Mouse (Mus musculus): ENCODE measurements around the gene Fam210b.

Gene Fam210b

DNA sequence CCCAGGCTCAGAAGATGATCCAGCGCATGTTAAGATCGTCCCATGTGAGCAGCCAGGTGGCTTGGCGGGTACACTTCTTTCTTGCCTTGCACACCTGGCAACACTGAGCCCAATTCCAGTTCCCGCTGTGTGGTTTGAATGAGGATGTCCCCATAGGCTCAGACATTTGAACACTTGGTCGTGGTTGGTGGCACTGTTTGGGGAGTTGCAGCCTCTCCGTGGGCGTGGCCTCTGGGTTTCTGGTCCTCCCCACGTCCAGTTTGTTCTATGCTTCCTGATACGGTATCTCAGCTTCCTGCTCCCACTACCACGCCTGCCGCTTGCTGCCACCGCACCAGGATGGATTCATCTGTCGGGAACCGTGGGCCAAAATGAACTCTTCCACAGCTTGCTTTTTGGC, 4.4 kb downstream of the Fam210b start:
- DNase-seq (ENCODE audit: low read depth, low spot score), result no peak

DNA sequence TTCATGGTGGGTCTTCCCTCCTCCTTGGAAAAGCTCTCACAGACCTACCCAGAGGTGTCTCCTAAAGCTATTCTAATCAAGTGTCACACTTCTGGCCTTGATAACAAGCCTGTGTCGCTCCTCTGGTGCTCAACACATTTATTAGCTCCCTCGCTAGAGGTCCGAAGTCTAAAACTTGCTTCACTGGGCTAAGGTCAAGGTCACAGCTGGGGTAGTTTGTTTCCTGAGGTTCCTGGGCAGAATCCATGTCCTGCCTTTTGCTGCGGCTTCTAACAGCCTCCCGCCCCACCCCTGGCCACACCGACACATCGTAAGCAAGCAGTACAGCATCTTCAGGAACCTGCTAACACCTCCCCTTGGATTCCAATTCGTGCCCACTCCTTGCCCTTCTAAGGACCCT, 5.4 kb downstream of the Fam210b start:
- no peak for DNase-seq (ENCODE audit: low read depth, low spot score)

DNA sequence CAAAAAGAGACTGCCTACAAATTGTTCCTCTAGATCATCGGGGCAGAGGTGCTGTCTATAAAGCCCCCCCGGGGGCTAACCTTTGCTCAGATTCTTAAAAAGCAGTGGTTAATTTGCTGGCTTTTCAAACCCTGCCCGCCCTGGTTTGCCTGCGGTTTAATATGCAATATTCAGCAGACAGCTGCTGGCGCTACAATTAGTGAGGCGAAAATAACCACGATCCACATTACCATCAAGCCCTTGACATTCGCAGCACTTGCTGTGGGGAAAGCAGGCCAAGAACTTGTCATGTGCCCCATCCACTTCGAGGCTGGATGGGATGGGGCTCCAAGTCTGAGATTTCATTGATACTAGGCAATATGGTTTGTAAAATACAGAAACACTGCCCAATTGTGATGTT, 7.9 kb downstream of the Fam210b start:
- no peak for DNase-seq (ENCODE audit: low read depth, low spot score)

DNA sequence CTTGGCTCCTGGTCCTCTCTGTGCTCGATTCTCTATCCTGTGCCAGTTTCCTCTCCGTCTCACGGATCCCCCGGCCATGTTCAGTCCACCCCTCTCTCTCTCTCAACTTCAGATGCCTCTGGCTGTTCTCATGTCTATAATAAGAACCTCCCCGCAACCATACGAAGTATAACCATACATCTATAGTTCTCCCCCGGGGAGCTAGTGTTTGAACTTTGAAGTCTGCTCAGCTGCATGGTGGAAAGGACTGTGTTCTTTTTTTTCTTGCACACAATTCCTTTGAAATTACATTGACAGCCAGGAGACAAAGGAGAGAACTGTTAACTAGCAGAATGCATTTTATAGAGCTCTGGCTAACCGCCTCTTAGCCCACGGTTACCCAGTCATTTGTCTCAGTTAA, 9.4 kb downstream of the Fam210b start:
- DNase-seq (ENCODE audit: low read depth, low spot score), result no peak

DNA sequence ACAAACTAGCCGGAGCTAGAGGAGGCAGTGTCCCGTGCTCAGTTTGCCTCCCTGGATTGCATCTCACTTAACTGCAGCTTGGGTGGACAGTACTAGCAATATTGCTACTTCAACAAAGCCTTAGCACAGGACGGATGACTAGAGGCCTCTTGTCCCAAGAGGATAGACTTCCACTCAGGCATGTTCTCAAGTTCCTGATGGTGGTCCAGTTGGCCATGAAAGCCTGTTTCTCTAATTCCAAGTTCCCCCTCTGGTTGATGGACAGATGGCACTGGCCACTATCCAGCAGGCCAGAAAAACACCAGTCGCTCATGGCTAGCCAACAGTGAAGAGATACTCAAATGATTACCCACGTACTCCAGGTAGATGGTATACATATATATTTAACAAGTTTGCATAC, 10.5 kb downstream of the Fam210b start:
- DNase-seq (ENCODE audit: low read depth, low spot score), result no peak

DNA sequence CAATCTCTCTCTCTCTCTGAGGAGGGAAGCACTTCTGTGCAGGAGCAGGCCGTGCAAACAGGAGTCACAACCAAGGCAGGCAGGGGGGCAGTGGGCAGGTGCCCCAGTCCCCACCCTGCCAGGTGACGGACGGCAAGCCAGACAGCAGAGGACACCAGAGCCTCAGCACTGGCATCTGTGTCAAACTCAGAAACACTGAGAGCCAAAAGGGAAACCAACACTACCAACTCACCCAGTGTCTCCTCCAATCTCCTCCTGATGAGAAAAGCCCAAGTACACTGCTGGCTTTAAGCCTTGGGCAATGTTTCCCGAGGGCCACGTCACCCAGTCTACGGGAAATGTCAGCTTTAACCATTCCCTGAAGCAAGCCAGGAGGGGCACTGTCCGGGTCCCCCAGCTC, 17.8 kb downstream of the Fam210b start:
- DNase-seq (ENCODE audit: low read depth, low spot score), result no peak

DNA sequence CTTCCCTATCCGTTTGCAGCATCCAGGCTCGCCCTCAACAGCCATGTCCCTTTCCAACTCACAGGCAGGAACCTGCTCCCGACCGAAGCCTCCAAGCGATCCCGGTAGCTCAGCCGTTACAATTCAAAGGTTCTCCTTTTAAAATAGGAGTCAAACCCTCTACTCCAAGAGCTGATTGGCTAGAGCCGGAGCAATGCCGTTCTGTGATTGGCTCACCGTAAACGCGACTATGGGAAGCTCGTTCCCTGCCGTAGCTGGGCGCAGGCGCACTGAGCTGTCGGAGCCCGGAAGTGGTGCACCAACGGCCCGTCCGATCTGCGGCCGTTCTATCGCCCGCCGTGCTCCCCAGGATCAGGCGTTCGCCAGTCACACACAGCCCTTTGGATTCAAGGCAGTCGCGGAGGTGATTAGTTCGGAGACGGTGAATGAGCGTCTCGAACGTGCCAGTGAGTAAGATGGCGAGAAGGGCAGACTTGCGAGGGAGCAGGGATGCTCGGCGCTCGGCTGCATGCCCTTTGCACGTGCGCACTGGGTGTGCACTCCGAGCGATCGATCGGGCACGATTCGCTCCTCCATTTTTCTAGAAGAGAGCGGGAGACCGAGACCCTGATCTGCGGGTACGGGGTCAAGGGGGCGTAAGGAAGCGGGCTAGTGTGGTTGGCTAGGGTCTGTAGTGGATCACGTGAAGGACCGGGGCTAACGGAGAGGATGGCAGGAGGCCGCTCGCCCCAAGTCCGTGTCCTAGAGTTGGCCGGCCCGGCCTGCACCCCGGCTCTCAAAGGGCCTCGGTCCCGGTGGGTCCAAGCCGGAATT, 25.3 kb downstream of the Fam210b start, which contains the start of the genes Aurka and Cstf1:
Gene Aurka (minus strand): TSS at position 125 of the 813 bp plus-strand sequence.
Gene Cstf1 (plus strand): TSS at position 271 of the 813 bp plus-strand sequence.
- peak; percentile 94 for DNase-seq (ENCODE audit: low read depth, low spot score)

DNA sequence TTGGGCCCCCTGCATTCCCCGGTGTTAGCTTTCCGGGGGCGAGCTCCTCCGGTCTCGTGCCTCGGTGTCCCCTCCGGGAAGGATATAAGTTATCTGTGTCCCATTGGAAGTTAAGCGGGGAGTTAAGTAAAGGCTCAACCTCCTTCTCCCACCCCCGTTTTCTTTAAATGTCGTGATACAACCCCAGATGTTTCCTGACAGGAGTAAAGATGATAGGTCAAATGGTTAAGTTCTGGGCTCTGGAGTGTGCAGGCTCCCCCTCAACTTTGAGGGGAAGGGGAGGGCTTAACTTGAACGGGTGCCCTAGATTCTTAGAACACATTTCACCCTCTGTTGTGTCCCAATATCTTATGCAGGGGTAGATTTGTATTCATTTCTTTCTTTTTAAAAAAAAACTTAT, 25.9 kb downstream of the Fam210b start:
- no peak for DNase-seq (ENCODE audit: low read depth, low spot score)

DNA sequence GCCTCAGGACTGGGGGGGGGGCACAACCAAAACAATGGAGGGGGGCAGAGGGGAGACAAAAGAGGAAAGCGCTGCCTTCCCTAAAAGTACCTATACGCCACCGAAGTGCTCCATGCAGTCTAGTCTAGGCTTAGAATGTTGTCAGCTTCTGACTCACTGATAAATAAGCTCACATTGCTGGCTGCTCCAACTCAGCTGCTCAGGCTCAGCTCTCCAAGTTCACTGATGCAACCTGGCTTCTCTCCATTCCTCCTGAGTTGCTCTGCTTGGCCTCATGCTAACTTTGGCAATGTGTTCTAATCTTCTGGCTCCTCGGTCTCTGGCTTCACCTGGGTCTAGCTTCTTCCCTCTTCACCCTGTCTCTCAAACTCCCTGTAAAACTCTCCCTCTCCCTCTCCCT, 31.2 kb downstream of the Fam210b start:
- DNase-seq (ENCODE audit: low read depth, low spot score), result no peak

DNA sequence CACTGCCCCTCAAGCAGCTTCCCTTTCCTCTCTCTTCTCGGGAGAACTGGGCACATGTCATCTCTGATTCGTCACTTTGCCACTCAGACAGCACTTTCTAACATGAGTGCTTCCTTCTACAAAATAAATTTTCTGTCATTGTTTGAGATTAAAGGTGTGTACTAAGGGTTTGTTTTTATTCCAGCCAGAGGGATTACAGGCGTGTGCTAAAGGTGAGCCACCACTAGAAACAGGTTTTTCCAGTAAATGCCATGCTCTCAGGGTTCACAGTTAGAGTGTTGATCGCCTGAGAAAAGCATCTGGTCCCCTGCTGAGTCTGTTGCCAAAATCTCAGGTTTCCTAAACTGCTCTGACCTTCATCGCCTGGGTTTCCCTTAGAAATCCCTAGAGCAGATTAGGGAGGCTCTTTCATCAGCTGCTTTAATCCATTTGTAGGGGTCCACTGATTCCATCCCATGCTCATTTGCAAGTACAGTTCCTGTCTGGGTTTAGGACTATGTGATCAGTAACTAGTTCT, 31.7 kb downstream of the Fam210b start:
- DNase-seq (ENCODE audit: low read depth, low spot score), result no peak

DNA sequence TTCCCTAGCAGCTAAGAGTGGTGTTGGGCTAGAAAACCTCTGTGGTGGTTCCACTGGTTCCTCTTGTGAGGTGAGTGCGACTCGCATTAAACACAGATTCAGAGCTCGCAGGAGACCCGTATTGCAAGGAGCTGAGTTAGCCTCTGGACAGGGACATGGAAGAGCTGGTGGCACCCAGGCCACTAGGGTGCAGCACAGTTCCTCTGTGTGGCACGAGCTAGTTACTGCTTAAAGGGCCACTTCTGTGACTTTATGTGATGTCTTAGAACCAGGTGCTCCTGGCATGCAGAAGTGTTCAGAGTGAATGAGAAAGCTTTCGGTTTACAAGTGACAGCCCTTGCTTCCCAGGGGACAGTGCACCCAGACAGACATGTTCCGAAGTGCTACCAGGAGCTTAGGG, 33.0 kb downstream of the Fam210b start:
- no peak for DNase-seq (ENCODE audit: low read depth, low spot score)

DNA sequence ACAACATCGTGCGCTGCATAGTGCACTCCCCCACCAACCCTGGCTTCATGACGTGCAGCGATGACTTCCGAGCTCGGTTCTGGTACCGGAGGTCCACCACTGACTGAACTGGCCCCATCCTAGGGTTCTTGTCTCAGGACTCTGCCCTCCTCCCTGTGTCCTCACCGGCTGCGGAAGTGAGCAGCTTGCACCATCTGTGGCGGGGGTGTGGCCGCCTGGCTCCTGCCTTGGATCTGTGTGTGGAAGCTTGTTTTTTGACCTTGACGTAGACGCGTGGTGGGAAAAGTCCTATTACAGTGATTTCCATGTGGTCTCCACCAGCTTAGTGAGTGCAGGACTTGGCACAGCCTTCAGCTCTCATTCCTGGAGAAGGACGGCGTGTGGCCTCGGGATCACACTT, 35.1 kb downstream of the Fam210b start:
- no peak for DNase-seq (ENCODE audit: low read depth, low spot score)

DNA sequence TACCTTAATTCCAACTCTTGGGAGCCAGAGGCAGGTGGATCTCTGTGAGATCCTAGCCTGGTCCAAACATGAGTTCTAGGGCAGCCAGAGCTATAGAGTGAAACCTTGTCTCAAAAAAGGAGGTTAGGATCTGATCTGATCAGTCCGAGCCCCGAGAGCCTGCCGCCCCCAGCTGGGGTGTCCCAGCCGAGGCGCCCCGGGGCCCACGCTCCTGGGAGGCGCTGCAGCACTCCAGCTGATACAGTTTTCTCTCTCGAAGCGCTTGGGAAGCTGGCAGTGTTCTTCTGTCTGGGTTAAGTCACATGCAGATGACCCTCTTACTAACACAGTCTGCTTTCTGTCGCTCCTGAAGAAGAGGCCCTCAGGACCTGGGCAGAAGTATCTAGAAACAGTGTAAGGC, 36.0 kb downstream of the Fam210b start:
- DNase-seq (ENCODE audit: low read depth, low spot score), result no peak

DNA sequence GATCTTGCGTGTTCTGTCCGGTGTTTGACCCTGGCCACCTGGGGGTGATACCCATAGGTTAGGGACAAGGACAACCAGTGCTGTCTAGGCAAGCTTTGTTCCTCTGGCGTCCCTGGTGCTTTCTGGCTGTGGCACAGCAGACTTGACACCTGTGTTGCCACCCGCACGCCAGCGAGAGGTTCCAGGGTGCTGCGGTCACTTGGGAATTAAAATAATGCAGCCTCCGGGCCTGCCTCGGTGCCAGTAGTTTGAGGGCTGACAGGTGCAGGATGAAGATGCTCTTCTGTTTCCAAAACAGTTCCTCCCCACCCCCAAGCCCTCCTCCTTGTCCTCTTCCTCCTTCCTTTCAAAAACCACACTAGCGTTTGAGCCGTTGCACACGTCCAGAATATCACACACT, 36.5 kb downstream of the Fam210b start:
- no peak for DNase-seq (ENCODE audit: low read depth, low spot score)

DNA sequence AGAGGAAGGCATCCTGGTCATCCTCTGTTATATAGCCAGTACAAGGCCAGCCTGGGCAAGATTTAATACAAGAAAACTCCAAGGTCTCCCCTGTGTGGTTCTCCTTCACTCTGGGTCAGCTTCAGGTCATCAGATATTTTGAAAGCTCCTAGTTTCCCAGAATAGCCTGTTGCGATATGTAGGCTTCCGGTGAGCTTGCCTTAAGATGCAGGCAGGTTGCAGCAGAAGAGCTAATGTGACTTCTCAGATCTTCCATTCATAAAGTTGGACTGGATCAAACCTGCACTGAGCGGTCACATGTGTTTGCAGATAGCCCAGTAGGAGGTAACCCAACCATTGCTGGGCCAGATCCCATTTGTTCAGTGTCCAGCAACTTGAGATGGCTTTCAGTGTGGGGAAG, 39.4 kb downstream of the Fam210b start:
- no peak for DNase-seq (ENCODE audit: low read depth, low spot score)

DNA sequence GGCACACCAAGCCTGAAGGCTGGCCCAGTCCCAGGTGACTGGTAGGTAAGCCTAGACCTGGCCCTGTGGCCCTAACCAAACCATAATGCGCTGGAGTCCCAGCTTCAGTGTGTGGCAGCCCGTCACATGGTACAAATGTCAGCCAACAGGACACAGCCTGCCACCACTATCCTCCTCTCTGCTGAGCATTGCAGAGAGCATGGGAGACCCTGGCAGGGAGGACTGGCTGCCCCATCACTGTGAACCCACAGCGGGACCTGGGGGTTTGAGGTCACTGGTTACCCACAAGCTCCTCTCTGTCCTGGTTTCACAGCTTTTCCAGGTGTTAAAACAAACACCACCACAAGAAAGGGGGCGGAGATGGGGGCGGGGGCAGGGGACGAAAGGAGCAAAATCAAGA, 45.0 kb downstream of the Fam210b start:
- no peak for DNase-seq (ENCODE audit: low read depth, low spot score)

DNA sequence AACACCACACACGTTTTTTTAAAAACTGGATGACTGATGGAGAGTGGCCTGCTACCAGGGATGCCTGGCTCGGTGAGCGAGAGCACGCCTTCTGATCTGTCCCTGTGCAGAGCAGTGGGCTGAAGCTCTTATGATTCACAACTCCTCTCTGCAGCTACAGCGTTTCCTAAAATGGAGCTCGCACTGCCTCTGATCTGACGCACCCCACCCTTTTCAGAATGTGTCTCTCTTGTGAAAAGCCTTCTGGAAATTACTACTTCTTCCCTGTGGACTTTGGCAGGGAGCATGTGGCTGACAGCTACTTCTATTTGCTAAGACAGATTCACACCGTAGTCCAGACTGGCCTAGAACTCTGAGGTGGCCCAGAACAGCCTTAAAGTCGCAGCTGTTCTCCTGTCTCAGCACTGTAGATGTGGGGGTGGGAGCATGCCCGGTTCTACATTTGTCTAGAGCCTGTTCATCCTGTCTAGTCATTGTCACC, 46.7 kb downstream of the Fam210b start:
- no peak for DNase-seq (ENCODE audit: low read depth, low spot score)

DNA sequence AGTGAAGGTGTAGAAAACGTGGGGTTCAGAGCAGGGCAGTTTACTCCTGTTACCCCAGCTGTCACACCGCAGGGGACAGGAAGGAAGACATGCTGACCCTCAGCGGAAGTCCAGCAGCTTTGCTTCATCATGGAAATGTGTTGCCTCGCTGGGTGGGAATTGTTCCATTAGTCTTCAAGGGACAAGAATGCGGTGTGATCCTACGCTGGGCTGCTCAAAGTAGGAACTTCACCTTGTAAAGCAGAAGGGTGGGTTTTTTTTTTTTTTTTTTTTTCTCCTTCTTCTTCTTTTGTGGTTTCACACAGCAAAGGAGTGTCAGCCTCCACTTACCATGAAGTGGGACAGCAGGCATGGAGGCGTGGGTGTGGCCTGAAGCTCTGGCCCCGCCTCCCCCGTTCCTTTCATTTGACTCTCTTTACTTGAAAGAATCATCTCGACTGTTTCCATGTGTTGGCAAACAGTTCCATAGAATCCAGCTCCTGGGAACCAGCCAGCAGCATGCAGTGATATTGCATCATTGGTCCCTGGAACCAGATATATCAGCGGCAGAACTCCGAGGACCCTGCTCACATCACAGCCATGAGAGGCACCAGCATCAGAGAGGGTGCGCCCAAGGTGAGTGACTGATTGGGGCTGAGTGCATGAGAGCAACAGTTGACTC, 48.2 kb downstream of the Fam210b start, which contains the start of gene Cass4:
Gene Cass4 (plus strand): TSS at position 404 of the 661 bp plus-strand sequence.
- no peak for DNase-seq (ENCODE audit: low read depth, low spot score)

DNA sequence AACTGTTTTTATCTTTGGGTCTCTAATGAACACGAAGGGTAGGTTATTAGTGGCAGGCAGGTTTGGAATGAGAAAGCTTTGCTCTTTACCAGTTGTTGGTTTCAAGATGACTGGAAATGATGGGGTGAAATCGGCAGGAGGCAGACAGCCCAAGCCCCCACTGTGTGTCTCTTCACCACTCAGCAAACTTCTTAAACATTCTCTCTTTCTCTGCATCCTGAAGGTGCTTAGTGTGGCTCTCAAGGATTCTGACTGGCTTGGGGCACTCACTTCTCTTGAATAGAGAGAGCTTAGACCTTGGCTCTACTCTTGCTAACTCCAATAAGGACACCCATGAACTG, 48.7 kb downstream of the Fam210b start:
- no peak for DNase-seq (ENCODE audit: low read depth, low spot score)

DNA sequence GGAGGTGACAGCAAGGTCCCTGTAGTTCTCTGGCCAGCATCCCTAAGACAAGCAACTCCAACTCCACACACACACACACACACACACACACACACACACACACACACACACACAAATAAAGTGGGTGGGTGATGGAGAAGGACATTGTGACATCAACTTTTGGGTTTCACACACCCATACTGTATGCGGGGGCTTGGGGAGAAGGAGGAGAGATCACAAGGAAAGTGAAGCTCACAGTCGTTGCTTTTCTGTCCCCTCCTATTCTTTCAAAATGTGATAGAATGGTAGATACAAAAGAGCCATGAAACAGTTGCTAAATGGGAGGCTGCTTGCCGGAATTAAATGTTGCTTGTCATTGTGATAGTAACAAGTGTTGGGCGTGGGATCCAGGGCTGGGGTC, 49.3 kb downstream of the Fam210b start:
- DNase-seq (ENCODE audit: low read depth, low spot score), result no peak

DNA sequence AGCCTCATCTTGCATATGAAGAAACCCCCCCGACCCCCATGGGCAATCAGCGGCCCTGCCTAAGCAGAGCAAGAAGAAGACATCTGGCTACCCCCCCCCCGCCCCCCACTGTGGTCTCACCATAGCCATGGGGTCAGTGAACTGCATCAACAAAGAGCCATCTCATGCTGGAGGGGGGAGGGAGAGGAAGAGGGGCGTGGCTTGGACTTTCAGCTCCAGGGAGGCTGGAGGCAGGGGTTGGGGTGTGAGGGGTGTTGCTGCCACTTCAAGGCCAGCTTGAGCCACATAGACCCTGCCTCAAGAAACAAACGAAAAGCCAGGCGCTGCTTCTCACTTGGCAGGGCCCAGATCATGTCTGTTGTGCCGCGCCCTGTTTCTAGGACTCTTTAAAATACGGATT, 50.6 kb downstream of the Fam210b start:
- DNase-seq (ENCODE audit: low read depth, low spot score), result no peak

DNA sequence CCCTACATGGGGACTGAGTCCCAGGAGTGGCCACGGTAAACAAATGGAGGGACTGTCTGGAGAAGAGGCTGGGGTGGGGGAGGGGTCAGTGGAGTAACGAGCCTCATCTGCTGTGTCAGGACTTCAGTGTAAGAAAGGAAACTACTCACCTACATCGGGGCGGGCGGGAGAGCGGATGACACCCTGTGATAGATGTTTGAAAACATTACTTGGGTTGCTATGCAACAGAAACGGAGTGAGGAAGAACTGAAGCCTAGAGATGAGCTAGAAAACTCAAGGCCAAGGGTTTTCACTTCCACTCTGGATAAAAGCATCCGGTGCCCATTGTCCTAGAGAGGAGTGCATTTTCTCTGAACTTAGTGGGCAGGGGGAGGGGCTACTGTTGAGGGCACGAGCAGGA, 54.5 kb downstream of the Fam210b start:
- DNase-seq (ENCODE audit: low read depth, low spot score), result no peak
